Mouse (Mus musculus) forebrain, embryonic 11.5 days (tissue): ENCODE results near the gene Lrrn4cl. TPM values are rescaled to one million over a fixed set of nuclear protein-coding genes. Genes with fewer than 3 reads are reported as not detected.
"Not testable (repeated sequence)": the region's sequence is repeated elsewhere in the genome, so short reads cannot be mapped to it uniquely, and the experiment has no call there.

Source experiments
- ATAC-seq: fragments of 200-750 bp; cut with Nextera tagmentation; replicated peaks from 2 replicates; pipeline ENCODE4 v1.8.0; 2017; ENCODE audit warnings: moderate TSS enrichment; ENCODE audit not compliant: low FRiP score
- DNase-seq: peaks from one replicate; pipeline ENCODE4 v3.0.0-alpha.2; 2017; ENCODE audit warnings: low spot score
- H3K27ac ChIP-seq: fragments of 300-500 bp; sonication (generic); 2 replicates; pipeline ENCODE4 v1.5.1; 2014; ENCODE audit warnings: low read depth, low read length
- H3K27me3 ChIP-seq: fragments of 300-500 bp; sonication (generic); 2 replicates; pipeline ENCODE4 v1.6.1; 2014; ENCODE audit warnings: mild to moderate bottlenecking, low read length, mixed read lengths; ENCODE audit not compliant: control insufficient read depth, insufficient read depth
- H3K36me3 ChIP-seq: fragments of 300-500 bp; sonication (generic); 2 replicates; pipeline ENCODE4 v1.6.1; 2014; ENCODE audit warnings: mild to moderate bottlenecking, low read length, moderate library complexity, mixed read lengths; ENCODE audit not compliant: control insufficient read depth, insufficient read depth
- H3K4me1 ChIP-seq: fragments of 300-500 bp; sonication (generic); replicated peaks from 2 replicates; pipeline ENCODE4 v1.6.1; 2014; ENCODE audit warnings: low read length, mixed read lengths; ENCODE audit not compliant: control insufficient read depth, insufficient read depth
- H3K4me2 ChIP-seq: fragments of 300-500 bp; sonication (generic); 2 replicates; pipeline ENCODE4 v1.6.1; 2014; ENCODE audit warnings: low read depth, mild to moderate bottlenecking, low read length, moderate library complexity, mixed read lengths; ENCODE audit not compliant: severe bottlenecking
- H3K4me3 ChIP-seq: fragments of 300-500 bp; sonication (generic); 2 replicates; pipeline ENCODE4 v1.5.1; 2014; ENCODE audit warnings: low read depth, low read length
- H3K9ac ChIP-seq: fragments of 300-500 bp; sonication (generic); 2 replicates; pipeline ENCODE4 v1.6.1; 2014; ENCODE audit warnings: low read length
- H3K9me3 ChIP-seq: fragments of 300-500 bp; sonication (generic); 2 replicates; pipeline ENCODE4 v1.6.1; 2016; ENCODE audit warnings: low read length, mixed read lengths; ENCODE audit not compliant: control insufficient read depth
- WGBS: fragments of 180-500 bp; shearing (Covaris S2); extraction: QIAGEN DNeasy Blood & Tissue Kit; methylation state at CpG from one replicate; pipeline ENCODE4 v1.1.7; 2014; 5-methylcytosine and 5-hydroxymethylcytosine counted together
- polyA plus RNA-seq: library from polyadenylated mRNA; unstranded; fragments of >200 nt; fragmentation: Nextera tagmentation; extraction: Ambion mirVana; gene quantifications from 2 replicates; pipeline ENCODE4 v1.2.1, GENCODE M21; 2014

The Lrrn4cl gene
- polyA plus RNA-seq, 1 experiment from 2014 or later: 0.35 TPM

DNA sequence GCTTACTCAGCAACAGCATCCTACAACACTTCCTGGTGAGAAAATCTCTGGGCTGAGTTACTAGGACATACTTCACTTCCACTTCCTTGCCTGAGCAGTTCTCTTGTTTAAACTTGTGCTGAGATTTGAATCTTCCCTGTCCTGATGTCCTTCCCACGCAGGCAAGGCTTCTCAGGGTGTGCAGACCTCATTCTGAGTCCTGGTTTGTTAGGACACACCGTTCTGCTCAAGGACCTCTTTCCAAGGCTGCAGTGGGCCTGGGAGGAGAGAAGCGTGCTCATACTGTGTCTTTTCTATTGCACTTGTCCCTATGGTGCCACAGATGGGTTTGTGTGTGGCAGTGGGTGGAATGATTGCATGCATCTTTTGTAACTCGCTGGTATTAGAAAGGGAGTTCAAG, 17.6 kb upstream of the Lrrn4cl start:
- Histone ChIP-seq H3K4me2 (no peak overlapping the region), H3K27me3 (no peaks in the 10 kb centered on the region), H3K4me3 (no peak overlapping the region), H3K9ac (no peak overlapping the region), H3K36me3 (peaks cover 34% of the 10 kb centered on the region), H3K27ac (no peak overlapping the region), H3K9me3 (no peaks in the 10 kb centered on the region), H3K4me1 (no peaks in the 10 kb centered on the region)
- WGBS: 94% methylated on average over 4 of the region's 4 CpGs
- ATAC-seq: no peak
- no peak for DNase-seq

DNA sequence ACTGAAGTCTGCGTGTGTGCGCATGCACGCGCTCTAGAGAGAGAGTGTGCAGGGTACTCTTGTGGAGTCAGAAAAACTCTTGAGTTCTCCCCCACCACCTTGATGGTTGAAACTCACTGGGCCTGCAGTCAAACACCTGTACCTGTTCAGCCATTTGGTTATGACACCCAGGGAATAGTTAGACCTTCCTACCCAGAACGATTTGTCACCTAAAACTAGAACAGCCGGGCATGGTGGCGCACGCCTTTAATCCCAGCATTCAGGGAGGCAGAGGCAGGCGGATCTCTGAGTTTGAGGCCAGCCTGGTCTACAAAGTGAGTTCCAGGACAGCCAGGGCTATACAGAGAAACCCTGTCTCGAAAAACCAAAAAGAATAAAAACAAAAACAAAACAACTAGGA, 14.2 kb upstream of the Lrrn4cl start:
- Histone ChIP-seq H3K4me1 (peaks cover 16% of the 10 kb centered on the region), H3K36me3 (peaks cover 21% of the 10 kb centered on the region)
- H3K4me3 ChIP-seq, H3K27me3 ChIP-seq, ATAC-seq, H3K9ac ChIP-seq, DNase-seq, H3K4me2 ChIP-seq, H3K9me3 ChIP-seq, H3K27ac ChIP-seq: not testable (repeated sequence)
- 95% methylated on average over 10 of the region's 10 CpGs for WGBS

DNA sequence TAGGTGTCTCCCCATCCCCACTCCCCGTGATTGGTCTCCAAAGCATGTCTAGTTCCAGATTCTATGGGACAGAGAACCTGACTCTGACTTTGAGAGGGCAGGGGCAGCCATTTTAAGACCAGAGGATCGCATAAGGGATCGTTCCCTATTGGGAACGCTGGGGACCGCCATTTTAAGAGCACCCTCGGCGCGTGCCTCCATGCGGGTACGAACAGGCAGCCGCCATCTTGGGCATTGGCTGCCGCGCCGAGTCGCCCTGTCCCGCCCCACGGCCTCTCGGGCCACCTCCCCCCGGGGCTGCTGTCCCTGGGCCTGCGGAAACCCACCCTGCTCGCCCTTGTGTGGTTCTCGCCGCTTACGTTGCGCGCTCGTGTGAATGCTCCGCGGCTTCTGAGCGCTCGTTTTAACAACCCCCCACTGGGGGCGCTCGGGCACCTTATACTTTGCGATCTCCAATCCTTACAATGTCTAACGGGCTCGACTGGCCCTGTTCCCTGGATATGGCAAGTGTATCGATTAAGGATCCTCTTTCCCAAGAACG, 13.2 kb upstream of the Lrrn4cl start, which contains the start of gene Bscl2:
Bscl2 (plus strand) TSS at position 217 of the 541 bp plus-strand sequence.
- Histone ChIP-seq H3K9ac (peak within 1 kb of the TSS; percentile 87), H3K9me3 (no peaks in the 10 kb centered on the region), H3K27ac (peak within 1 kb of the TSS; percentile 95), H3K4me3 (peak within 1 kb of the TSS; percentile 47), H3K4me2 (peak within 1 kb of the TSS; percentile 91), H3K4me1 (peaks cover 16% of the 10 kb centered on the region), H3K36me3 (peaks cover 14% of the 10 kb centered on the region), H3K27me3 (no peaks in the 10 kb centered on the region)
- ATAC-seq (peak; percentile 85), DNase-seq (peak; percentile 91)
- WGBS: 1% methylated on average over 38 of the region's 38 CpGs

DNA sequence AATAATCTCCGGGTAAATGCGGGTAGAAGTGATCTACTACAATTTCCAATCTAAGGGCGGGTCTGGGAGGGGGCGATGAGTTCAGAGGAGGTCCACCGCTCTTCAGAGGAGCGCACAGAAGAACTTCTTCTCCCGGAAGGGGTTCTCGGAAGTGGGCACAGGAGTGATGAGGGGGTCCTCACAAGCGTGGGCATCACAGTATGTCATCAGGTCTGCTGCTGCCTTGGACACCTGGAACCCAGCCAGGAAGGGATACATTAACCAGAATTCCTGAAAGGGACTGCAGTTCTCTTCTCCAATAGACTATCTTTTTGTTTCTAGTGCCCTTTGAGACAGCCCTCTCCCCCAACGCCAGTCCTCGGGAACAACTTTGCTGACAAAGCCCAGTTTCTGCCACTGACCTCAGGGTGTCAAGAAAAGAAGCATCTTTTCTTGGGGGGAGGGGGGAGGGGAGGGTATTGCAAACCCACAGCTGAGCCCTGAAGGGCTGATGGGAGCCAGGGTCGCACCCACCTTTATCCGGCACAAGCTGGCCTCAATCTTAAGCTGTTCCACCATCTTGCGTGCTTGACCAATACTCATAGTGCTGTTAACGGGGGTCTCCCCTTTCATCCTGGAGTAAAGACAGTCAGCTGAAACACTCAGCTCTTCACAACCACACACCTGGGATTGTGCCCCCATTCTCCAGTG, 12.4 kb upstream of the Lrrn4cl start:
- Histone ChIP-seq H3K9ac (peak overlapping the region; percentile 87), H3K9me3 (no peaks in the 10 kb centered on the region), H3K4me3 (peak overlapping the region; percentile 47), H3K36me3 (peaks cover 8% of the 10 kb centered on the region), H3K27ac (peak overlapping the region; percentile 95), H3K27me3 (no peaks in the 10 kb centered on the region), H3K4me1 (peaks cover 16% of the 10 kb centered on the region), H3K4me2 (peak overlapping the region; percentile 91)
- no peak for DNase-seq
- peak; percentile 12; the same call in 1 of the 2 replicates for ATAC-seq
- WGBS: 22% methylated on average over 15 of the region's 15 CpGs

DNA sequence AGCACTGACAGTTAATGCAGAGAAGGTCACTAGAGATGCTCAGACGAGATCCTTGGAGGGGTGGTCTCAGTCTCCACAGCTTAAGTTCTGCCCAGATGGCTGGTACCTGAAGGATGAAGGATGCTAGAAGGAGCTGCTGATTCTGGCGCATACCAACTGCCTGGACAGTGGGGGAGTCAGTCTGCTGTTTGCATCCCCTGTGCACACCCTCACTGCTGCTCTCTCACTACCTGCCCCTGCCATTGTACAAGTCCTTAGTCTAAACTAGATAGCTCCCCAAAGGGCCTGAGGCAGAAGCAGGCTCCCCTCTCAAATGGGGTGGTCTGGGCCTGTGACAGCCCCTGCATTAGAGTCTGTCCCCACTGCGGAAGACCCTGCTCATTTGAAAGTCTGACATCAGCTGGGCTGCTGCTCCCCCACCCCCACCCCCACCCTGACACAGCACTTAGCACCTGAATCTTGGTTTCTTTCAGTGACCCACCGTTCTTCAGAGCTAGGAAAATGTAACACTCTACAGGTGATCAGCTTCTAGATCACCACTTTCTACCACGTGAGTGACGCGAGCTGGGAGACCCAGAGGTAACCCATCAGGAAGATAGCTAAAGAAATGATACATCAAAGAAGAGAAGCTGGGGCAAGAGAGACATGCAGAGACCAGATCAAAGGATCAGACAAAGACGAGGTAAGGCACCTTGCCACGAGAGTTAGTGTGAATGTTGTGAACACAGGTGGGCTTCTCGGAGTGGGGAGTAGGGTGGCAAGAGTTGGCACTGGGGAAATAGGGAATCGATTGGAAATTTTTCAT, 11.3 kb upstream of the Lrrn4cl start, which contains the start of gene Gng3:
Gng3 (minus strand) TSS at position 92 of the 805 bp plus-strand sequence.
- 39% methylated on average over 11 of the region's 11 CpGs for WGBS
- Histone ChIP-seq H3K4me3 (peak within 1 kb of the TSS; percentile 47), H3K27ac (peak within 1 kb of the TSS; percentile 95), H3K9me3 (no peaks in the 10 kb centered on the region), H3K4me2 (peak within 1 kb of the TSS; percentile 91), H3K36me3 (peaks cover 3% of the 10 kb centered on the region; the same call in 1 of the 2 replicates), H3K27me3 (no peaks in the 10 kb centered on the region), H3K4me1 (peaks cover 16% of the 10 kb centered on the region), H3K9ac (peak within 1 kb of the TSS; percentile 87)
- DNase-seq: peak; percentile 81
- ATAC-seq: peak; percentile 79

DNA sequence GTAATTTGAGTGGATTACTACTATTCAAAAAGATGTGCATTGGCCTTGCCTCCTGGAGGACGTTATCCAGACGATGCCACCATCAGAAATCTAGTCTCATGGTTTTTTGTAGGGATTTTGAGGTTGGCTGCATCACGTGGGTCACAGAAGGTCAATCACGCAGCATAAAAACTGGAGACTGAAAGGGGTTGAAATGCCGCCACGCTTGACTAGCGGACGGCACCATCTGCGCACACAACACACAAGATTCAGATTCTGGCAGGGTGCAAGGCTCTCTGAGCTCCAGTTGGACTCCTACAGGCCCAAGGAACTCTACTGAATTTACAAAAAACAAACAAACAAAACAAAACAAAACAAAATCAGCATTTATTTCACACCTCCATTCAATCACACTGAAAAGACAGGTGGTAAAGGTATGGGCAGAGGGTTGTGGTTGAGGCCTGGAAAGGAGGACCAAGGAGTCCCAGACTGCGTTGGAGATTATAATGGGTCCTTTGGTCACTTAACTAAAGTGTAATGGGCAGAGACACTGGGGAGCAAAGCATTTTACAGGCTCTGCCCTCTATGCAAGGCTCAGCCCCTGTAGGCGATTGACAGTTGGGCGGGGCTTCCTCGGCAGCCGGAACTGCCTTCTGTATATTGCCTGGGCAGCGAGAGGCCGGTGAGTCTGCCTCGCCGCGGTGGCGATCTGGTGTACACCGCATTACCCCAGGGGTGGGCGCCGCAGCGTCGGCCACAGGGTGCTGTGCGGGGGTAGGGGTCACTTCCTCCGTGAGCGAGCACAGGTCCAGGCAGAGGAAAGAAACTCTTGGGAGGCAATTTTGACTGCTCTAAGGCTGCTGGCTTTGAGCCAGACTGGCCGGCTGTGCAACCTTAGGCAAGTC, 10.4 kb upstream of the Lrrn4cl start:
- WGBS: 19% methylated on average over 29 of the region's 29 CpGs
- peak overlapping the region; percentile 48 for H3K9ac ChIP-seq
- DNase-seq (peak; percentile 79), ATAC-seq (peak; percentile 31; the same call in 1 of the 2 replicates)
- H3K27ac ChIP-seq: peak overlapping the region; percentile 10; the same call in 1 of the 2 replicates
- H3K9me3 ChIP-seq: no peaks in the 10 kb centered on the region
- H3K36me3 ChIP-seq: no peaks in the 10 kb centered on the region
- H3K4me1 ChIP-seq: peaks cover 16% of the 10 kb centered on the region
- H3K4me3 ChIP-seq: peak overlapping the region; percentile 47
- no peaks in the 10 kb centered on the region for H3K27me3 ChIP-seq
- H3K4me2 ChIP-seq: peak overlapping the region; percentile 91

DNA sequence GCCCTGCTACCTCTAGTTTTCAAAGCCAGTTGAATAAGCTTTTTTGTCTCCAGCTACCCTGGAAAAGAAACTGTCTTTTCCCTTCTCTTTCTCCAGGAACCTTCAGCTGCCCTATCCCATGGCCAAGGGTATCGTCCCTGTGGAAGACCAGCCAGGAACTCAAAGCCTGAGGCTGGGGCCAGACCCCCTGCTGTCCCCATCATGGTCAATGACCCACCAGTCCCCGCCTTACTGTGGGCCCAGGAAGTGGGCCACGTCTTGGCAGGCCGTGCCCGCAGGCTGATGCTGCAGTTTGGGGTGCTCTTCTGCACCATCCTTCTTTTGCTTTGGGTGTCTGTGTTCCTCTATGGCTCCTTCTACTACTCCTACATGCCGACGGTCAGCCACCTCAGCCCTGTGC, 9.6 kb upstream of the Lrrn4cl start:
- no peak for ATAC-seq
- H3K9ac ChIP-seq: no peak overlapping the region
- WGBS: 94% methylated on average over 7 of the region's 7 CpGs

DNA sequence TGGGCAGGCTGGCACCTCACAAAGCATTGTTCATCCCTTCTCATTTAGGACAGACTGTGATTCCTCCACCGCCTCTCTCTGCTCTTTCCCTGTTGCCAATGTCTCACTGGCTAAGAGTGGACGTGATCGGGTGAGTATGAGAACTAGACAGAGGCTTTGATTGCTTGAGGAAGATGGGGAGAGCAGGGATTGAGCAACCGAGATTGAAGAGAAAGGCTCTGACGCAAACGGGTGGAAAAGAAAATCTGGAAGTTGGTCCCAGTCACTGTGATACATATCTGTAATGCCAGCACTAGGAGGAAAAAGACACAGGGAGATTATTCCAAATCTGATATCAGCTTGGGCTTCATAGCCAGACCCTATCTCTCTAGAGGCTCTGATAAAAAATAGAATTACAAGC, 7.6 kb upstream of the Lrrn4cl start:
- no peaks in the 10 kb centered on the region for H3K9me3 ChIP-seq
- H3K4me1 ChIP-seq: peaks cover 16% of the 10 kb centered on the region
- H3K36me3 ChIP-seq: peaks cover 3% of the 10 kb centered on the region; the same call in 1 of the 2 replicates
- H3K27ac ChIP-seq: no peak overlapping the region
- H3K9ac ChIP-seq: no peak overlapping the region
- DNase-seq (no peak), ATAC-seq (no peak)
- WGBS: 88% methylated on average over 6 of the region's 6 CpGs
- no peaks in the 10 kb centered on the region for H3K27me3 ChIP-seq
- H3K4me3 ChIP-seq: no peak overlapping the region
- H3K4me2 ChIP-seq: no peak overlapping the region

More for the DNA sequence above, 9.6 kb upstream of the Lrrn4cl start:
- no peak for DNase-seq
- Histone ChIP-seq H3K4me1 (peaks cover 16% of the 10 kb centered on the region), H3K4me3 (no peak overlapping the region), H3K27ac (no peak overlapping the region), H3K9me3 (no peaks in the 10 kb centered on the region), H3K36me3 (peaks cover 3% of the 10 kb centered on the region; the same call in 1 of the 2 replicates), H3K27me3 (no peaks in the 10 kb centered on the region), H3K4me2 (peak overlapping the region; percentile 91; the same call in 1 of the 2 replicates)
